Mouse (Mus musculus) embryo, embryonic 10.5 days (tissue): ENCODE data around the gene Tmem160.

Experiments
- DNase-seq: peaks from one replicate; pipeline ENCODE4 v3.0.0-alpha.2; 2015; ENCODE audit warnings: low spot score

The Tmem160 gene

GRCm38 (mm10) chr7:16441241-16441640, 11.3 kb upstream of the Tmem160 start:
- no peak for DNase-seq

- no peak for DNase-seq
Measured at GRCm38 (mm10) chr7:16451656-16452055, 923 bp upstream of the Tmem160 start.

GRCm38 (mm10) chr7:16453118-16453711, 636 bp downstream of the Tmem160 start:
- peak; percentile 85 for DNase-seq

- no peak for DNase-seq
Measured at GRCm38 (mm10) chr7:16455016-16455415, 2.4 kb downstream of the Tmem160 start.

- no peak for DNase-seq
Measured at GRCm38 (mm10) chr7:16456289-16456688, 3.7 kb downstream of the Tmem160 start.

- no peak for DNase-seq
Measured at GRCm38 (mm10) chr7:16460566-16460965, 8.0 kb downstream of the Tmem160 start.

- no peak for DNase-seq
Measured at GRCm38 (mm10) chr7:16461151-16461550, 8.6 kb downstream of the Tmem160 start.

- DNase-seq: no peak
Measured at GRCm38 (mm10) chr7:16461705-16462104, 9.1 kb downstream of the Tmem160 start.

- peak; percentile 92 for DNase-seq
Measured at GRCm38 (mm10) chr7:16463214-16463613, 10.6 kb downstream of the Tmem160 start.

- peak; percentile 77 for DNase-seq
Measured at GRCm38 (mm10) chr7:16465160-16465559, 12.6 kb downstream of the Tmem160 start.

- no peak for DNase-seq
Measured at GRCm38 (mm10) chr7:16465568-16465967, 13.0 kb downstream of the Tmem160 start.

GRCm38 (mm10) chr7:16466565-16466964, 14.0 kb downstream of the Tmem160 start:
- DNase-seq: peak; percentile 58

- DNase-seq: no peak
Measured at GRCm38 (mm10) chr7:16468115-16468514, 15.5 kb downstream of the Tmem160 start.

GRCm38 (mm10) chr7:16471549-16471948, 19.0 kb downstream of the Tmem160 start:
- DNase-seq: peak; percentile 68

- no peak for DNase-seq
Measured at GRCm38 (mm10) chr7:16472116-16472709, 19.6 kb downstream of the Tmem160 start.

- DNase-seq: no peak
Measured at GRCm38 (mm10) chr7:16473847-16474246, 21.3 kb downstream of the Tmem160 start.

- DNase-seq: peak; percentile 26
Measured at GRCm38 (mm10) chr7:16474445-16474844, 21.9 kb downstream of the Tmem160 start.

GRCm38 (mm10) chr7:16475321-16475720, 22.7 kb downstream of the Tmem160 start:
- DNase-seq: no peak

- no peak for DNase-seq
Measured at GRCm38 (mm10) chr7:16475764-16476599, 23.4 kb downstream of the Tmem160 start.

- DNase-seq: peak; percentile 36
Measured at GRCm38 (mm10) chr7:16476600-16476989, 24.0 kb downstream of the Tmem160 start.

GRCm38 (mm10) chr7:16477628-16478027, 25.0 kb downstream of the Tmem160 start, which contains the start of gene Npas1:
Npas1 (minus strand) TSS chr7:16477728.
- no peak for DNase-seq

GRCm38 (mm10) chr7:16488816-16489215, 36.2 kb downstream of the Tmem160 start:
- DNase-seq: no peak

- DNase-seq: no peak
Measured at GRCm38 (mm10) chr7:16489948-16490347, 37.4 kb downstream of the Tmem160 start.
